Mouse (Mus musculus) urinary bladder, postnatal 36 days (tissue): ENCODE results near the gene Vti1a.
A peak's percentile ranks its signal among the peaks of the same experiment; 100 is the strongest.

ENCODE experiments used
- DNase-seq, 2 experiments: peaks; one replicate each; pipeline ENCODE4 v3.0.0; 2022; ENCODE audit warnings: low spot score in 2 of 2, mixed read lengths in 1 of 2

Vti1a gene

DNA sequence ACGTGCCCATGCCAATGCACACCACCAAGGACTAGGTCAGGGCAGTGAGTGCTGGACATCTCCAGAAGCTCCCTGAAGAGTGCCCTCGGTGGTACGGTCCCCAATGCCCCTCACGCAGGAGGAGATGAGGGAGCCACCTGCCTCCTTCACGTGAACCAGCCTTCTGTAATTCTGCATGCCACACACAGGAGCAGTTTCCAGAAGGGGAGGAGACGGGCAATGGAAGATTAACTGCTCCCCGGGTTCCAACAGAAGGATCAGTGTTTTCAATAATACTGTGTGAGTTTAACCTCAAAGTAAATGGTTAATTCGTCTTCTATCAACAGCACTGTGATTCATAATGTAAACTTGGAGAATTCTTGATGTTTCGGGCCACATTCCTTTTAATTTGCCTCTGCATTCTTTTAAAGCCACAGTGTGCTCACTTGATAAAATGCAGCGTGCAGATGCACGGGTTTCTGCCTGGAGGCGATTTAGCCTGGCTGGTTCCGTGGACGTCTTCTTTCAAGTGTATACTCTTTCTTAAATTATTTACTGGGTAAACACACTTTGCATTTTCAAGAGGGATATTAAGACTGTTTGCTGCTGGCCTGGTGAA is 304.4 kb downstream of the Vti1a start:
- DNase-seq, result no peak

DNA sequence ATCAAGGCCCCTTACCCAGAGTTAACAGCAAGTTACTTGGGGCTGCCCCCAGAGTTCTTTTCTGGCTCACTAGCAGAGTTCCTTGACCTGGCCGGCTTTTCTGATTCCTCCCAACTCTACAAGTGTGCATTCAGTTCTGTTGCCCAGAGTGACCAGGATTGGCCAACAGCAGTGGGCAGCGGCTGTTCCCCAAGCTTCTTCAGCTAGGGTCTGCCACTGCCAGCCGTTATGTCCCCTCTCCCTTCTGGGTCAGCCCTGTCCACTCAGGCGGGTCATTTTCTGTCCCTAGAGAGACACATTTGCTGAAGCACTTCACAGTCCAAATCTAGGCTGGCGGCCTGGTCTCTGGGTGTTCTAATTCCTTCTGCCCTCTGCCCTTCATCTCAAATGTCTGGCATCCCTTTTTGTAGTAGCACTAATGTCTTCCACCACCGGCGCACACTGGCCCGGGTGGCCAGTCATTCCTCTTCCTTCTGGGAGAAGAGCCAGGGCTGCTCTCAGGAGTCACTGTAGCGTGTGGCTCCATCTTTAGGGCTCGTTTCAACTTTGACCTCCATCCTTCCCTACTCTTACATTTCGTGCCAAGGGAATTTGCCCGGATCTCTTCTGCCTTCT is 305.0 kb downstream of the Vti1a start:
- DNase-seq, result no peak

DNA sequence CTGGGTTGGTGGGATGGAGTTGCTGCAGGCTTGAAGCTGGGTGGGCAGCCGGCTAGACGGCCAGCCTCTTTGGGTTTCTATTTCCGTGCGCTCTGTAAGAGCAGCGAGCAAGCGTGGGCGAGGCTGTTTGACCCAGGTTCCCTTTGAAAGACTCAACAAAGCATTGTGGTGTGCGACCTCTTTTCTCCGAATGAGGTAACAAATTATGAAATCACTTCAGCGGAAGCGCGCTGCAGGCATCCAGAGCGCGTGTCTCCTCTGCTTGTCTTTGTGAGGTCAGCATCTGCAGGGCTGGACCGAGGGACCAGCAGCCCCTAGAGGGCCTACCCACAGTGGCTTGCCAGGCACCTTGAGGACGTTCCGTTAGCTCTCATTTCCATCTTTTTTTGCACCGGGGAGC is 306.7 kb downstream of the Vti1a start:
- no peak for DNase-seq

DNA sequence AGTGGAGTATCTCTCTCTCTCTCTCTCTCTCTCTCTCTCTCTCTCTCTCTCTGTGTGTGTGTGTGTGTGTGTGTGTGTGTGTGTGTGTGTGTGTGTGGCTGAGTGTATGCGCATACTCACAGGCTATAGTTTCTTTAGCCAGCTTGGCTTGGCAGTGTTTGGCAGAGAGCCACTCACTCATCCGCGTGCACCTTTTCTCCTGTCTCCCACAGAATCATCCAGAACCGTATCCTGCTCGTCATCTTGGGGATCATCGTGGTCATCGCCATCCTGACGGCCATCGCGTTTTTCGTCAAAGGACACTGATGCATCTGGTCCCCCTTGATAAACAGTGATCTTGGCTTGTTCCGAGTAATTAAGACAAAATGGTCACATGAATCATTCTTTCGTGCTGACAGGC is 307.5 kb downstream of the Vti1a start:
- no peak for DNase-seq

DNA sequence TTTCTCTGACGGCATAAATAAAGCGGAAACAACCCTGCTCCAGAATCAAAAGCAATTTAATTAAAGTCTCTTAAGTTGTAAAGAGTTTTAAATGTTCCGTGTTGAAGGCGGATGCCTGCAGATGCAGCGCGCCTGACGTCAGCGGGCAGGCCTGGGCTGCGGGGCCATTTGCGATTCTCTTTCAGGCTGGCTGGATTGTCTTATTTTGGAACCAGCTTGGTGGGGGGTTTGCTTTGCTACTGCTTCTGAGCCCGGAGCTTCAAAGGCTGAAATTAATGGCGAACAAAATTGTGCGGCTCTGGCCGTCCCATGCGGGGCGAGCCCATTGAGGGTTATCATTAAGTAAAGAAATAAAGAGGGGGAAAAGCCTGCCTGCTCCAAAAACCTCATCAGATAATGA is 310.4 kb downstream of the Vti1a start:
- no peak for DNase-seq

DNA sequence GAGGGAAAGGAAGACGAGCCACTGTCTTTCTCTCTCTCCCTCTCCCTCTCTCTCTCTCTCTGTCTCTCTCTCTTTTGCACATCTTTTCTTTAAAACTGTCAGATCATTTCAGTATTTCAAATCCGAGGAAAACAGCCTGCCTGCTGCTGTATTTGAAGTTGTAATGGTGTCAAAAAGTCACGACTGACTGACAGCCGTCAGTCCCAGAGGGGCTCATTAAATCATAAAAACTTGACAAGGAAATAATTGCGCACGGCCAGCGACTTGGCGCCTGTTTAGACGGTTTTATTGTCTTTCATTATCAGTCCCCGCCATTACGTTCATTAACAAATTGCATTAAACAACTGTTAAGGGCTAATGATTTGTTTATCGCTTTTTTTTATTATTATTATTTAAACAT is 310.9 kb downstream of the Vti1a start:
- no peak for DNase-seq

DNA sequence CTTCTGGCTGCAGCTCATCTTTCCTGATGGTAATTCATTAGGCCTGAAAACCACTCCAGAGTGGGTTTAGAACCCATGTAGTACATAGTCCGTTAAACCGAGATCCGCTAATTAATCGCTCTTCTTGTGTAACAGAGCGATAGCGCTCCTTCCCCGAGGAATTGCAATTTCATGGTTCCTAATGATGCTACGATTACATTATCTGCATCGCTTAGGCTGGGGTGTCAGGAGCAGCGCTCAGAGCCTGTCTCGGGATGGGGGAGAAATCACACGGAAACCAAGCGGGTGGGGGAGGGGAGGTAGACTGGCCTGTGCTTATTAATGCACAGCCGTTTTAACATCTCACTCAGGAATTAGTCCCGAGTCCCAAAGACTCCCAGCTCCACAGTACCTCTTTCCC is 319.4 kb downstream of the Vti1a start:
- DNase-seq, result no peak

DNA sequence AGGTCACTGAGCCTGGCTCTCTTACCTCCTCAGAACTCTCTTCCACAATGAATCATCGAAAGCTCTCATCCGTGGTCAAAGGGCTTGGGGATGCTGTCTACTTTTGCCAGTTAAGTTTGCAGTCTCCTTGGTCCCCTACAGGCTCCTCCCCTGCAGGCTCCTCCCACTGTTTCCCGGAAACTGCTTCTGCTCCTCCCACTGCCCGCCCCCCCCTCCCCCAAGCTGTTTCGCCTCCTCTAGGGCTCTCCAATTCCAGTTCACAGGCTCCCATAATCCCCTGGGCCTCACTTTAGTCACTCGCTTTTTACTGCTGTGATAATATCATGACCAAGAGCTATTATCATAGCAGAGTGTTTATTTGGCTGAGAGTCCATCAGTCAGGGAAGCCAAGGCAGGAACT is 324.2 kb downstream of the Vti1a start:
- DNase-seq, result no peak

DNA sequence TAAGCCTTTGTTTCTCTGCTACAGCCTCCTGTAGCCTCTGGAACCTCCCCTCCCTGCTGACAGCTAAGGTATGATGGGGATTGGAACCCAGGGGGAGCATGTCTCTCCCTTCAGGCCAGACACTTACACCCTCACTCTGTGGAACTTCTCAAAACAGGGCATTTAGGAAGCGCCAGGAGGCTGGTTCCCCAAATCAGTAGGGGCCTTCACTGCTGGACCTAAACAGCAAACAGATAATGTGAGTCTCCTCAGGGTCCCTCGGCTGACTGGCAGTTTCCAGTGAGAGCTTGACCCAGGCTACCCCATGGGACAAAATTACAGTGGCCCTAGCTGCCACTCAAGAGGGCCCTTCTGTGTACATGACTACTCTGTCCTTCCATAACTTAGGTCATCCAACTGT is 325.8 kb downstream of the Vti1a start:
- DNase-seq, result no peak

DNA sequence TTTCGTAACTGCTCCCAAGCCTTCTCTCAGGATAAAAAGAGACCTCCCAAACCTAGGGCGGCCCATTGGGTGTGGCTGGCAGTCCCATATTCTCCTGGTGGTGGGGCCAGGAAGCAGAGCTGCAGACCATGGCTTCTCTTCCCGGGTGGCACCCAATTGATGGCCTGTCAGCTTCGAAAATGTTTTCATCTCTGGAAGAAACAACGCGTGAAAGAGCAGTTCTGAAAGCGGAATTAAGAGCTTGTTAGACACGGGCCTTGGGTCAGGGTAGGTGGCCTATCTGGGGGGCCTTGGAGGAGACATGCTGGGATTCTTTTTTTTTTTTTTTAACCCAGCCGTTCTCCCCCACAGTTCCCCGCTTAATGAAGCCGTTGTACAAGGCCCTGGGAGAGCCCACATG is 326.3 kb downstream of the Vti1a start:
- DNase-seq, result no peak

DNA sequence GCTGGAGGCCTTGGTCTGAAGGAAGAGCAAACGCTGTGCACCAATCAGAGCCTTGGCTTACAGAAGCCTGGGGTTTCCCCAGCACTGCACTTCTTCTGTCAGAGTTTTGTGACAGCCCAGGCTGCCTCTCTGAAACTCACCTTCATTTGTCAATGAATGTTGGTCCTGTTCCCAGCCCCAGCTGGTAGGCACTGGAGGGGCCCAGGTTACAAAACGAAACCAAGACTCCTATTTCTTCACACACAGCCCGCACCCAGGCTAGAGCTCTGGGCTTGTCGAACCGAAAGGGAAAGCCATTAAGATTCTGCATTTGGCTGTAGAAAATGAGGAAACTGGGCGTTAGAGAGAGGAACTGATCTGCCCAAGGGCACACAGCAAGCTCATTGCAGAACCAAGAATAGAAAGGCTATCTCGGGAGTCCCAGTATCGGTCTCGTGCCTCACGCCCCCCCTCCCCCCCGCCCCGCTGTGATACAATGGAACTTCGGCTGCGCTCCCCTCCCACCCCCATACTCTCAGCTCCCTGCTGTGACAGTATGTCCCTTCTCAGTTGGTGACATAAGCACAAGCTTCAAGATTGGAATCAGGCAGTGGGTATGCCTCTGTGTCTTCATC is 327.3 kb downstream of the Vti1a start:
- peak; percentile 23 to 52 for DNase-seq

DNA sequence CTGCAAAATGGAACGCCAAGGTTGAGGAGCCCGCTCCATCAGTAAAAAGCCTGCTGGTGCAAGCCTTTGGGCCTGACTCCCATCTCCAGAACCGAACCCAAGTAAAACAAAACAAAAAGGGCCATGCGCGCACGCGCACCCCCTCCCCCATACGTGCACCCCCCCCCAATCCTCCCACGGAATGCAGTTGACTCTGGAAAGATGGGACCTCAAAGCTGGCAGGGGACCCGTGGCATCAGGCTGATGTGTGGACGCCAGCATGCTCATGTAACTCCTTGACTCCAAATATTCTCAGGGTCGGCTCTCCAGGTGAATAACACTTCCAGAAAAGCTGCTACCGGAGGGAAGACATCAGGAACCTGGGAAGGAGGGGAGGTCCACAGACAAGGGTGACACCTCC is 327.8 kb downstream of the Vti1a start:
- DNase-seq, result no peak

DNA sequence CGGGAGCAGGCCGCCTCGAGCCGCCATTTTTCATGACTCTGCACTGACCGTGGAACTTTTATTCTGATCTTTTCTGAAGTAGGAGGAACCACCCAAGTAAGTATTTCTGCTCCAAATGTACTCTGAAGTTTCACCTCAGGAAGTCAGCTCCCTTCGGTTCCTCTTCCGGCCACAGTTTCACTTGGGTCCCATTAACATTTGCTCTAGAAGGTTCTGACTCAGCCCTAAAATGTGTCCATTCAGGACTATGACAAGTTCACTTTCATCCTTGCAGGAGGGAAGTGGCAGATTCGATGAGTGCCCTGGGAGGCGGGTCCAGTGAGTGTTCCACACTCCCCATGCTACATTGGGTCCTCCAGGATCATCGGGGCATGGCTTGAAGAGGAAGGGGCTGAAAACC is 333.3 kb downstream of the Vti1a start:
- DNase-seq, result no peak

DNA sequence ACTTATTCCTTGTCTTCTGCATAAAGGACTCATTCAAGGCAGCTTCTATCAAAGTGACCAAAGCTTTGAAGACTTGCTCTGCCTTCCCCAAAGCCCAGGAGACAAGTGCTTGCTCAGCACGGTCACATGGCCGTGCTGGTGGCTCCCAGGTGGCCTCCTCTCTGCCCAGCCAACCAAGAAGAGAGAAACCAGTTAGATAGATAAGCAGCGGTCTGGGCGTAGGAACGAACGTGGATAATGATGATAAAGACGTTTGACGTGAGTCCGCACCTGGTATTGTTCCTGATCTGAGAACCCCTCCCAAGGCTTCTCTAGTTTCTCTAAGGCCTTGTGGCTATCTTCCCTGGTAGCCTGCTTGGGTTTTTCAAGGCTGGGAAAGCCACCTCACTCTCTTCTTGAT is 334.9 kb downstream of the Vti1a start:
- DNase-seq, result no peak

DNA sequence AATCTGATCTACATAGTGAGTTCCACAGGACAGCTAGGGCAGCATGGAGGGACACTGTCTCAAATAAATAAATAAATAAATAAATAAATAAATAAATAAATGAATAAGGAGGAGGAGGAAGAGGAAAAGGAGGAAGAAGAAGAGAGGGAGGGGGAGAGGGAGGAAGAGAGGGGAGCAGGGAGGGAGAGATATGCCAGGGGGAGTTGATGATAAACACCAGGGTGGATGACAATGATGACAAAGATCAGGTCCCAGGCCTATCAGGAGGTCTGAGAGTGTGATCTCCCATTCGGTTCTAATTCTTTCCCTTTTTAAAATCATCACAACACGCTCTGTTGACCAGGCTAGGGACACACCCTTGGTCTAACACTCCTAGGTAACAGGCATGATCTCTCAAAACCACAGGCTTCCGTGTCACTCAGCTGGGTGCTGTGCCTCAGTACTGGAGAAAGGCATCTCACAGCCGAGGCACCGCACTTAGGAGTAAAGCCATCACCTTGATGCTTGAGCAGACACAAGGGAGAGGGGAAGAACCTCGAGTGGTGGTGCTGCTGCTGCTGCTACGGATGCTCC is 336.7 kb downstream of the Vti1a start:
- DNase-seq, result no peak

DNA sequence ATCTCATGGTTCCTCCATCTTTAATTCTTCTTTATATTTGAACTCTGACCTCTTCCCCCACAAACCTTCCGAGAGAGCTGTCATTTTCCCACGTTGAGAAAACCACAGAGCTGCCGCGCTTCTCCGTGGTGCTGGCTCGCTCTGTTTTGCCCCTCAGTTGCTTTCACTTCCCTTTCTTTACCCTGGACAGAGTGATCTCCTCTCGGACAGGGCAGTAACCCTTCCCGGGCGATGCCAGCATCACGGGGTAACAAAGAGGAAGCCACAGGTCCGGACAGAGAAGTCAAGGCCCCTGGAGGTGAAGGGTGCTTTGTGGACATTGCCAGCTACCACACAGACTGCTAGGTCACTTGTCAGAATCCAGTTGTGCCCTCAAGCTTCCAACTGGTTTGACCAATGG is 344.1 kb downstream of the Vti1a start:
- no peak for DNase-seq

DNA sequence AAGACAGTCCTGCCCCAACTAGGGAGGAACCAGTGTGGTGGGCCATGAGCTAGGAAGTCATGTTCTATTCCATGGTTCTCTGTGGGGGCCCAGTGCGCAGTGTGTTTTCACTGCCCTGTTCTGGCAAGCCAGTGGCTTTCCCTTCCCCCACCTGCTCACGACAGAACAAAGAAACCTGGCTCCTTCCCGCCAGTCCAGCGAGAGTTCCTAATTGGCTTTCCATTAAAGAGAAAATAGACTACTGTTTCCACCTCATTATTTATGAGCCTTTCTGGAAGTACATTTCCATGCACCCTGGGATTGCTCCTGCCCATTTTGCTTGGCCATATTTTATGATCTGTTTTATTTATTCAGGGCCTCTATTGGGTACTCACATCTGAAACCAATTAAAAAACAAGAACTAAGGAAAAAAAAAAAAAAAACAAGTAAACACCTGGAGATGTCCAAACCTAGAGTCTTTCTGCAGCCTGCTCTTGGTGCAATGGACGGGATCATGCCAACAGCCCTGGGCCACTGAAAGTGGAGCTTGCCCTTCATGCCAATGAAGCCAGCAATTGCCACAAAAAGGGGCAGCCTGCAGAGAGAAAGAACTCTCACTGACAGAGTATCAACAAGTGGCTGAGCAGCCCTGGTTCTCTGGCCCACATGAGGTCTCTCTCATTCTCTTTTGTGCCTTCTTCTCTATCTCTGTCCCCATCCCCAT is 346.6 kb downstream of the Vti1a start:
- no peak for DNase-seq

DNA sequence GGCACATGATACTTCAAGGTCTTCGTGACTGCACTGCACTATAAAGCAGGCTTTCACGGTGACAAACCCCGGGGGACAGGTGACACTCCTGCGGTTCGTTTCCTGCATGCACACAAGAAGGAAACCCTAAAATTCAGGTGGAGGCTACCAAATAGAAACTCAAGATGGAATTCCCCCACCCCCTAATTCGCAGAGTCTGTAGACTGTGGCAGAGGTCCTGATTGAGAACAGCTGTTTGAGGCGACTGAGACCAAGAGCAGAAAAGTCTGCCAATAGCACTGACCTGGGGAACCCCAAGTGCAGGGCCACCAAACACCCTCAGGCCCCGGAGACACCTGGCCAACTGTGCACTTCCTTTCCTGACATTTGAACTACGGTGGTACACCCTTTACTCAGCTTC is 351.7 kb downstream of the Vti1a start:
- no peak for DNase-seq

DNA sequence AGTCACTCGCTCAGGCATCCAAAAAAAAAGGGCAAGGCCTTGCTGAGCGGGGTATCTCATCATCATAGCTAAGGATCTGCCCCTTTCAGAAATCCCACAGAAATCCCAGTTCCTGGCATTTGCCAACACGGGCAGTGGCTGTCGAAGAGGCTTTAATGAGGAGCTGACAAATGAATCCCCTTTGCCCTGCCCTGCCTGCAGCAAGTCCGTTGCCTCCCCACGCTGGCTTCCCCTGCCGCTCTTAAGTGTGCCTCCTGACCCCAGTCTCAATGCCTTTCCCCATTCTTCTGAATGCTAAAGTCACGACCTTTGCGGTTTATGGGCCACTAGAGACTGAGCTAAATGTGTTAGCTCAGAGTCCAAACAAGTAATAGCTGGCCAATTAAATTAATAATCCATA is 352.8 kb downstream of the Vti1a start:
- DNase-seq, result no peak
